Mouse (Mus musculus) MN1 (cell line): ENCODE results near the gene E2f1.

ENCODE experiments used
- DNase-seq: peaks from one replicate; pipeline ENCODE4 v3.0.0-alpha.2; 2016; ENCODE audit warnings: low spot score

The E2f1 gene

GRCm38 (mm10) chr2:154569836-154570286, at the start of gene E2f1:
E2f1 (minus strand) TSS chr2:154569892.
- DNase-seq, result peak; percentile 98

GRCm38 (mm10) chr2:154617061-154617460, 47.4 kb upstream of the E2f1 start:
- no peak for DNase-seq

- no peak for DNase-seq
These were observed 46.0 kb upstream of the E2f1 start for GRCm38 (mm10) chr2:154615674-154616073.

- no peak for DNase-seq
These were observed 45.3 kb upstream of the E2f1 start for GRCm38 (mm10) chr2:154614841-154615576.

GRCm38 (mm10) chr2:154613118-154614115, 43.7 kb upstream of the E2f1 start, which contains the start of the genes Zfp341 and 4930519P11Rik:
Zfp341 (plus strand) TSS chr2:154613297.
4930519P11Rik (minus strand) TSS chr2:154613437.
- DNase-seq, result peak; percentile 94

GRCm38 (mm10) chr2:154609050-154609767, 39.5 kb upstream of the E2f1 start:
- no peak for DNase-seq

- DNase-seq, result no peak
These were observed 37.3 kb upstream of the E2f1 start for GRCm38 (mm10) chr2:154606965-154607364.

- DNase-seq, result no peak
These were observed 34.5 kb upstream of the E2f1 start for GRCm38 (mm10) chr2:154604156-154604555.

- DNase-seq, result peak; percentile 99
These were observed 34.0 kb upstream of the E2f1 start, which contains the start of gene Pxmp4 for GRCm38 (mm10) chr2:154603638-154604153. Pxmp4 (minus strand) TSS chr2:154603708.

- no peak for DNase-seq
These were observed 33.4 kb upstream of the E2f1 start for GRCm38 (mm10) chr2:154603007-154603637.

GRCm38 (mm10) chr2:154601324-154601723, 31.6 kb upstream of the E2f1 start:
- DNase-seq, result no peak

GRCm38 (mm10) chr2:154600586-154600985, 30.9 kb upstream of the E2f1 start:
- no peak for DNase-seq

- DNase-seq, result no peak
These were observed 27.7 kb upstream of the E2f1 start for GRCm38 (mm10) chr2:154597399-154597798.

GRCm38 (mm10) chr2:154595775-154596174, 26.1 kb upstream of the E2f1 start:
- DNase-seq, result no peak

- DNase-seq, result no peak
These were observed 23.3 kb upstream of the E2f1 start for GRCm38 (mm10) chr2:154593025-154593424.

- no peak for DNase-seq
These were observed 21.5 kb upstream of the E2f1 start for GRCm38 (mm10) chr2:154591239-154591638.

- DNase-seq, result no peak
These were observed 19.4 kb upstream of the E2f1 start for GRCm38 (mm10) chr2:154589051-154589450.

GRCm38 (mm10) chr2:154586405-154586804, 16.7 kb upstream of the E2f1 start:
- DNase-seq, result no peak

GRCm38 (mm10) chr2:154584931-154585601, 15.4 kb upstream of the E2f1 start:
- no peak for DNase-seq
